Mouse (Mus musculus) heart, adult 8-10 months (tissue): ENCODE results near the gene Otof. TPM values are rescaled to one million over a fixed set of nuclear protein-coding genes. Genes with fewer than 3 reads are reported as not detected.

Experiments
- DNase-seq: peaks from one replicate; pipeline ENCODE4 v3.0.0; 2022; ENCODE audit warnings: low spot score
- total RNA-seq, 4 experiments: library from RNA; stranded (reverse); gene quantifications; 2 replicates each; pipeline ENCODE4 v1.2.4; 2022

The Otof gene
- total RNA-seq, 4 experiments from 2014 or later: 0.03 TPM; not detected in 3

- DNase-seq: peak; percentile 19
These were observed 38.0 kb downstream of the Otof start for GRCm38 (mm10) chr5:30423572-30424244.

GRCm38 (mm10) chr5:30423121-30423520 lies 38.6 kb downstream of the Otof start:
- no peak for DNase-seq

- DNase-seq: no peak
These were observed 45.1 kb downstream of the Otof start for GRCm38 (mm10) chr5:30416665-30417064.

GRCm38 (mm10) chr5:30415876-30416275 lies 45.9 kb downstream of the Otof start:
- DNase-seq: no peak

GRCm38 (mm10) chr5:30415381-30415780 lies 46.4 kb downstream of the Otof start:
- DNase-seq: no peak

GRCm38 (mm10) chr5:30411524-30411923 lies 50.2 kb downstream of the Otof start:
- no peak for DNase-seq

GRCm38 (mm10) chr5:30406876-30407275 lies 54.9 kb downstream of the Otof start:
- no peak for DNase-seq

GRCm38 (mm10) chr5:30401165-30401564 lies 60.6 kb downstream of the Otof start:
- DNase-seq: no peak

GRCm38 (mm10) chr5:30400521-30400920 lies 61.2 kb downstream of the Otof start:
- DNase-seq: no peak

- DNase-seq: peak; percentile 48
These were observed 70.3 kb downstream of the Otof start for GRCm38 (mm10) chr5:30391473-30391872.

- no peak for DNase-seq
These were observed 71.9 kb downstream of the Otof start for GRCm38 (mm10) chr5:30389836-30390235.

- DNase-seq: no peak
These were observed 74.0 kb downstream of the Otof start for GRCm38 (mm10) chr5:30387726-30388125.

GRCm38 (mm10) chr5:30382876-30383275 lies 78.9 kb downstream of the Otof start:
- DNase-seq: no peak

GRCm38 (mm10) chr5:30369426-30369825 lies 92.3 kb downstream of the Otof start:
- DNase-seq: peak; percentile 38

GRCm38 (mm10) chr5:30367405-30367804 lies 94.3 kb downstream of the Otof start:
- no peak for DNase-seq

GRCm38 (mm10) chr5:30358436-30359099 lies 103.2 kb downstream of the Otof start:
- DNase-seq: no peak

- DNase-seq: no peak
These were observed 105.1 kb downstream of the Otof start for GRCm38 (mm10) chr5:30356647-30357046.

- no peak for DNase-seq
These were observed 106.1 kb downstream of the Otof start for GRCm38 (mm10) chr5:30355559-30356159.

- DNase-seq: no peak
These were observed 106.6 kb downstream of the Otof start for GRCm38 (mm10) chr5:30355114-30355513.

GRCm38 (mm10) chr5:30353605-30354004 lies 108.1 kb downstream of the Otof start:
- DNase-seq: no peak

- no peak for DNase-seq
These were observed 117.8 kb downstream of the Otof start for GRCm38 (mm10) chr5:30343886-30344285.

GRCm38 (mm10) chr5:30343107-30343506 lies 118.6 kb downstream of the Otof start:
- peak; percentile 31 for DNase-seq

- no peak for DNase-seq
These were observed 119.1 kb downstream of the Otof start for GRCm38 (mm10) chr5:30342601-30343015.
